Mouse (Mus musculus) megakaryocyte, embryonic 14.5 days (primary cell): ENCODE data around the gene Serpinb2.

Experiments
- FLI1 ChIP-seq: IDR thresholded peaks from 2 replicates; pipeline ENCODE4 v1.6.1; 2012; ENCODE audit warnings: low read length, inconsistent platforms, mixed read lengths
- GATA1 ChIP-seq: IDR thresholded peaks from 3 replicates; pipeline ENCODE4 v1.6.1; 2012; ENCODE audit warnings: mixed read lengths, low read length, inconsistent platforms, borderline replicate concordance

- no peak for TF ChIP-seq GATA1
- TF ChIP-seq FLI1 = no peak
Measured at GRCm38 (mm10) chr1:107559494-107559893, 48.3 kb downstream of the Serpinb2 start.
